Mouse (Mus musculus): ENCODE data around the gene Ppara. TPM values are rescaled to one million over a fixed set of nuclear protein-coding genes. Genes with fewer than 3 reads are reported as not detected.

Ppara gene
- polyA plus RNA-seq, 1 experiment from 2014 or later: 0.92 TPM

GRCm38 (mm10) chr15:85742608-85743007 lies 7.8 kb downstream of the Ppara start:
- peaks cover 2% of the 10 kb centered on the region; the same call in 1 of the 2 replicates for H3K27me3 ChIP-seq (ENCODE audit: control insufficient read depth, insufficient read depth, low read length)
- no peak overlapping the region for H3K27ac ChIP-seq (ENCODE audit: low read depth, low read length)
- WGBS: 89% methylated on average over 9 of the region's 9 CpGs
- H3K4me2 ChIP-seq: no peak overlapping the region
- no peak overlapping the region for H3K4me3 ChIP-seq (ENCODE audit: low read depth, low read length)
- H3K36me3 ChIP-seq (ENCODE audit: control insufficient read depth, insufficient read depth, low read length): no peaks in the 10 kb centered on the region
- no peak for ATAC-seq (ENCODE audit: low FRiP score)
- peak; percentile 17 for DNase-seq (ENCODE audit: low spot score, missing footprints)
- H3K9ac ChIP-seq (ENCODE audit: low read length): no peak overlapping the region
- no peaks in the 10 kb centered on the region for H3K4me1 ChIP-seq (ENCODE audit: control insufficient read depth, insufficient read depth, low read length)
- no peaks in the 10 kb centered on the region for H3K9me3 ChIP-seq (ENCODE audit: control insufficient read depth, low read length)

GRCm38 (mm10) chr15:85743946-85744345 lies 9.2 kb downstream of the Ppara start:
- Histone ChIP-seq H3K9ac (ENCODE audit: low read length) (no peak overlapping the region), H3K4me1 (ENCODE audit: control insufficient read depth, insufficient read depth, low read length) (no peaks in the 10 kb centered on the region), H3K9me3 (ENCODE audit: control insufficient read depth, low read length) (no peaks in the 10 kb centered on the region), H3K27ac (ENCODE audit: low read depth, low read length) (no peak overlapping the region), H3K4me3 (ENCODE audit: low read depth, low read length) (no peak overlapping the region), H3K27me3 (ENCODE audit: control insufficient read depth, insufficient read depth, low read length) (no peaks in the 10 kb centered on the region), H3K36me3 (ENCODE audit: control insufficient read depth, insufficient read depth, low read length) (no peaks in the 10 kb centered on the region), H3K4me2 (no peak overlapping the region)
- no peak for ATAC-seq (ENCODE audit: low FRiP score)
- DNase-seq (ENCODE audit: low spot score, missing footprints): peak; percentile 26
- WGBS: 78% methylated on average over 3 of the region's 3 CpGs

- Histone ChIP-seq H3K9ac (ENCODE audit: low read length) (no peak overlapping the region), H3K4me3 (ENCODE audit: low read depth, low read length) (no peak overlapping the region), H3K36me3 (ENCODE audit: control insufficient read depth, insufficient read depth, low read length) (no peaks in the 10 kb centered on the region), H3K4me1 (ENCODE audit: control insufficient read depth, insufficient read depth, low read length) (no peaks in the 10 kb centered on the region), H3K27me3 (ENCODE audit: control insufficient read depth, insufficient read depth, low read length) (no peaks in the 10 kb centered on the region), H3K9me3 (ENCODE audit: control insufficient read depth, low read length) (no peaks in the 10 kb centered on the region), H3K27ac (ENCODE audit: low read depth, low read length) (no peak overlapping the region), H3K4me2 (no peak overlapping the region)
- 77% methylated on average over 8 of the region's 8 CpGs for WGBS
- no peak for ATAC-seq (ENCODE audit: low FRiP score)
- DNase-seq (ENCODE audit: low spot score, missing footprints): peak; percentile 2
Observed at GRCm38 (mm10) chr15:85746178-85746577, 11.4 kb downstream of the Ppara start.

- 89% methylated on average over 13 of the region's 13 CpGs for WGBS
- Histone ChIP-seq H3K27me3 (ENCODE audit: control insufficient read depth, insufficient read depth, low read length) (no peaks in the 10 kb centered on the region), H3K4me3 (ENCODE audit: low read depth, low read length) (no peak overlapping the region), H3K27ac (ENCODE audit: low read depth, low read length) (no peak overlapping the region), H3K4me2 (no peak overlapping the region), H3K9me3 (ENCODE audit: control insufficient read depth, low read length) (no peaks in the 10 kb centered on the region), H3K4me1 (ENCODE audit: control insufficient read depth, insufficient read depth, low read length) (no peaks in the 10 kb centered on the region), H3K9ac (ENCODE audit: low read length) (no peak overlapping the region), H3K36me3 (ENCODE audit: control insufficient read depth, insufficient read depth, low read length) (no peaks in the 10 kb centered on the region)
- DNase-seq (ENCODE audit: low spot score, missing footprints) (no peak), ATAC-seq (ENCODE audit: low FRiP score) (no peak)
Observed at GRCm38 (mm10) chr15:85746671-85747070, 11.9 kb downstream of the Ppara start.

GRCm38 (mm10) chr15:85747951-85748350 lies 13.2 kb downstream of the Ppara start:
- Histone ChIP-seq H3K27me3 (ENCODE audit: control insufficient read depth, insufficient read depth, low read length) (no peaks in the 10 kb centered on the region), H3K9ac (ENCODE audit: low read length) (no peak overlapping the region), H3K36me3 (ENCODE audit: control insufficient read depth, insufficient read depth, low read length) (no peaks in the 10 kb centered on the region), H3K9me3 (ENCODE audit: control insufficient read depth, low read length) (no peaks in the 10 kb centered on the region), H3K4me1 (ENCODE audit: control insufficient read depth, insufficient read depth, low read length) (no peaks in the 10 kb centered on the region), H3K4me3 (ENCODE audit: low read depth, low read length) (no peak overlapping the region), H3K27ac (ENCODE audit: low read depth, low read length) (no peak overlapping the region), H3K4me2 (no peak overlapping the region)
- DNase-seq (ENCODE audit: low spot score, missing footprints): peak; percentile 57
- 88% methylated on average over 5 of the region's 5 CpGs for WGBS
- no peak for ATAC-seq (ENCODE audit: low FRiP score)

GRCm38 (mm10) chr15:85748466-85748865 lies 13.7 kb downstream of the Ppara start:
- whole genome bisulfite sequencing: 74% methylated on average over 3 of the region's 3 CpGs
- no peak overlapping the region for H3K27ac ChIP-seq (ENCODE audit: low read depth, low read length)
- ATAC-seq (ENCODE audit: low FRiP score): no peak
- H3K9ac ChIP-seq (ENCODE audit: low read length): no peak overlapping the region
- no peak overlapping the region for H3K4me2 ChIP-seq
- no peaks in the 10 kb centered on the region for H3K36me3 ChIP-seq (ENCODE audit: control insufficient read depth, insufficient read depth, low read length)
- no peak overlapping the region for H3K4me3 ChIP-seq (ENCODE audit: low read depth, low read length)
- H3K27me3 ChIP-seq (ENCODE audit: control insufficient read depth, insufficient read depth, low read length): no peaks in the 10 kb centered on the region
- no peaks in the 10 kb centered on the region for H3K9me3 ChIP-seq (ENCODE audit: control insufficient read depth, low read length)
- DNase-seq (ENCODE audit: low spot score, missing footprints): no peak
- H3K4me1 ChIP-seq (ENCODE audit: control insufficient read depth, insufficient read depth, low read length): no peaks in the 10 kb centered on the region

- no peaks in the 10 kb centered on the region for H3K4me1 ChIP-seq (ENCODE audit: control insufficient read depth, insufficient read depth, low read length)
- H3K27me3 ChIP-seq (ENCODE audit: control insufficient read depth, insufficient read depth, low read length): no peaks in the 10 kb centered on the region
- H3K4me2 ChIP-seq: no peak overlapping the region
- DNase-seq (ENCODE audit: low spot score, missing footprints): peak; percentile 64
- no peaks in the 10 kb centered on the region for H3K9me3 ChIP-seq (ENCODE audit: control insufficient read depth, low read length)
- H3K4me3 ChIP-seq (ENCODE audit: low read depth, low read length): no peak overlapping the region
- no peak overlapping the region for H3K9ac ChIP-seq (ENCODE audit: low read length)
- WGBS: 96% methylated on average over 9 of the region's 9 CpGs
- no peaks in the 10 kb centered on the region for H3K36me3 ChIP-seq (ENCODE audit: control insufficient read depth, insufficient read depth, low read length)
- ATAC-seq (ENCODE audit: low FRiP score): no peak
- H3K27ac ChIP-seq (ENCODE audit: low read depth, low read length): no peak overlapping the region
Observed at GRCm38 (mm10) chr15:85749141-85749540, 14.4 kb downstream of the Ppara start.

GRCm38 (mm10) chr15:85750115-85750514 lies 15.3 kb downstream of the Ppara start:
- H3K4me3 ChIP-seq (ENCODE audit: low read depth, low read length): no peak overlapping the region
- DNase-seq (ENCODE audit: low spot score, missing footprints) (no peak), ATAC-seq (ENCODE audit: low FRiP score) (no peak)
- H3K27me3 ChIP-seq (ENCODE audit: control insufficient read depth, insufficient read depth, low read length): no peaks in the 10 kb centered on the region
- 90% methylated on average over 5 of the region's 5 CpGs for WGBS
- no peak overlapping the region for H3K4me2 ChIP-seq
- H3K9ac ChIP-seq (ENCODE audit: low read length): no peak overlapping the region
- no peak overlapping the region for H3K27ac ChIP-seq (ENCODE audit: low read depth, low read length)
- H3K9me3 ChIP-seq (ENCODE audit: control insufficient read depth, low read length): no peaks in the 10 kb centered on the region
- no peaks in the 10 kb centered on the region for H3K4me1 ChIP-seq (ENCODE audit: control insufficient read depth, insufficient read depth, low read length)
- no peaks in the 10 kb centered on the region for H3K36me3 ChIP-seq (ENCODE audit: control insufficient read depth, insufficient read depth, low read length)

- Histone ChIP-seq H3K27ac (ENCODE audit: low read depth, low read length) (no peak overlapping the region), H3K4me2 (no peak overlapping the region), H3K27me3 (ENCODE audit: control insufficient read depth, insufficient read depth, low read length) (no peaks in the 10 kb centered on the region), H3K4me3 (ENCODE audit: low read depth, low read length) (no peak overlapping the region), H3K9me3 (ENCODE audit: control insufficient read depth, low read length) (peaks cover 4% of the 10 kb centered on the region; the same call in 1 of the 2 replicates), H3K36me3 (ENCODE audit: control insufficient read depth, insufficient read depth, low read length) (no peaks in the 10 kb centered on the region), H3K9ac (ENCODE audit: low read length) (no peak overlapping the region), H3K4me1 (ENCODE audit: control insufficient read depth, insufficient read depth, low read length) (no peaks in the 10 kb centered on the region)
- DNase-seq (ENCODE audit: low spot score, missing footprints) (peak; percentile 1), ATAC-seq (ENCODE audit: low FRiP score) (no peak)
- WGBS: 80% methylated on average over 2 of the region's 2 CpGs
Observed at GRCm38 (mm10) chr15:85752655-85753054, 17.9 kb downstream of the Ppara start.

Measured in midbrain, embryonic 11.5 days (tissue).